Mouse (Mus musculus): ENCODE data around the gene Prok1.

Prok1 gene

GRCm38 (mm10) chr3:107238471-107238980, 981 bp downstream of the Prok1 start:
- in situ Hi-C loops (cut with MboI, MseI) = loop anchor here (25.0 kb wide), 1 partner anchor 649 kb away; the partner anchor contains the start of genes Eps8l3 and Gstm5

GRCm38 (mm10) chr3:107238051-107238450, 1.5 kb downstream of the Prok1 start:
- in situ Hi-C loops (cut with MboI, MseI) = loop anchor here (25.0 kb wide), 1 partner anchor 649 kb away; the partner anchor contains the start of genes Eps8l3 and Gstm5

- in situ Hi-C loops (cut with MboI, MseI) = loop anchor here (5.0 to 25.0 kb wide), 2 partner anchors 238 to 653 kb away; partner anchors contain the start of genes Eps8l3 and Gstm5
Measured at GRCm38 (mm10) chr3:107233945-107234344, 5.6 kb downstream of the Prok1 start.

GRCm38 (mm10) chr3:107233351-107233813, 6.1 kb downstream of the Prok1 start:
- in situ Hi-C loops (cut with MboI, MseI) = loop anchor here (5.0 to 25.0 kb wide), 2 partner anchors 239 to 654 kb away; partner anchors contain the start of genes Eps8l3 and Gstm5

GRCm38 (mm10) chr3:107231202-107231601, 8.3 kb downstream of the Prok1 start:
- in situ Hi-C loops (cut with MboI, MseI) = loop anchor here (5.0 to 25.0 kb wide), 2 partner anchors 241 to 656 kb away; partner anchors contain the start of genes Eps8l3 and Gstm5

- in situ Hi-C loops (cut with MboI, MseI) = loop anchor here (5.0 to 25.0 kb wide), 2 partner anchors 242 to 657 kb away; partner anchors contain the start of genes Eps8l3 and Gstm5
Measured at GRCm38 (mm10) chr3:107230527-107230926, 9.0 kb downstream of the Prok1 start, which contains the start of gene A630076J17Rik. A630076J17Rik (plus strand) TSS chr3:107230614.

GRCm38 (mm10) chr3:107229822-107230221, 9.7 kb downstream of the Prok1 start:
- in situ Hi-C loops (cut with MboI, MseI) = loop anchor here (5.0 to 25.0 kb wide), 2 partner anchors 242 to 657 kb away; partner anchors contain the start of genes Eps8l3 and Gstm5

GRCm38 (mm10) chr3:107229221-107229620, 10.3 kb downstream of the Prok1 start:
- in situ Hi-C loops (cut with MboI, MseI) = loop anchor here (25.0 kb wide), 1 partner anchor 658 kb away; the partner anchor contains the start of genes Eps8l3 and Gstm5

GRCm38 (mm10) chr3:107225820-107226219, 13.7 kb downstream of the Prok1 start:
- in situ Hi-C loops (cut with MboI, MseI) = loop anchor here (25.0 kb wide), 1 partner anchor 661 kb away; the partner anchor contains the start of genes Eps8l3 and Gstm5

GRCm38 (mm10) chr3:107223230-107223629, 16.3 kb downstream of the Prok1 start:
- in situ Hi-C loops (cut with MboI, MseI) = no loop called here

GRCm38 (mm10) chr3:107221608-107222007, 17.9 kb downstream of the Prok1 start, which contains the start of gene Cym:
Cym (minus strand) TSS chr3:107221732.
- in situ Hi-C loops (cut with MboI, MseI) = no loop called here

- in situ Hi-C loops (cut with MboI, MseI) = no loop called here
Measured at GRCm38 (mm10) chr3:107218572-107218971, 20.9 kb downstream of the Prok1 start.

- in situ Hi-C loops (cut with MboI, MseI) = no loop called here
Measured at GRCm38 (mm10) chr3:107217101-107217480, 22.4 kb downstream of the Prok1 start.

- in situ Hi-C loops (cut with MboI, MseI) = no loop called here
Measured at GRCm38 (mm10) chr3:107216400-107217100, 23.0 kb downstream of the Prok1 start.

GRCm38 (mm10) chr3:107214606-107215005, 24.9 kb downstream of the Prok1 start:
- in situ Hi-C loops (cut with MboI, MseI) = no loop called here

- in situ Hi-C loops (cut with MboI, MseI) = no loop called here
Measured at GRCm38 (mm10) chr3:107207625-107208253, 31.8 kb downstream of the Prok1 start.

GRCm38 (mm10) chr3:107206490-107207150, 32.9 kb downstream of the Prok1 start:
- in situ Hi-C loops (cut with MboI, MseI) = no loop called here

GRCm38 (mm10) chr3:107205994-107206393, 33.5 kb downstream of the Prok1 start:
- in situ Hi-C loops (cut with MboI, MseI) = no loop called here

- in situ Hi-C loops (cut with MboI, MseI) = no loop called here
Measured at GRCm38 (mm10) chr3:107205170-107205569, 34.3 kb downstream of the Prok1 start.

GRCm38 (mm10) chr3:107204413-107204812, 35.1 kb downstream of the Prok1 start:
- in situ Hi-C loops (cut with MboI, MseI) = no loop called here

Data from T-helper 2 cell (primary cell).